Mouse (Mus musculus) limb, embryonic 14.5 days (tissue): ENCODE results near the gene Trp53. TPM values are rescaled to one million over a fixed set of nuclear protein-coding genes. Genes with fewer than 3 reads are reported as not detected.

Source experiments
- ATAC-seq: fragments of 200-750 bp; cut with Nextera tagmentation; 2 replicates; pipeline ENCODE4 v1.8.0; 2017; ENCODE audit warnings: low read depth, moderate number of reproducible peaks, moderate TSS enrichment; ENCODE audit not compliant: low FRiP score
- DNase-seq: peaks from one replicate; pipeline ENCODE4 v3.0.0-alpha.2; 2015; ENCODE audit warnings: low spot score
- H3K27ac ChIP-seq: fragments of 300-500 bp; sonication (generic); replicated peaks from 2 replicates; pipeline ENCODE4 v1.5.1; 2014; ENCODE audit warnings: low read depth, mild to moderate bottlenecking, low read length, moderate library complexity, mixed read lengths
- H3K27me3 ChIP-seq: fragments of 300-500 bp; sonication (generic); 2 replicates; pipeline ENCODE4 v1.6.1; 2014; ENCODE audit warnings: low read length, mixed read lengths; ENCODE audit not compliant: control insufficient read depth, insufficient read depth
- H3K36me3 ChIP-seq: fragments of 300-500 bp; sonication (generic); 2 replicates; pipeline ENCODE4 v1.6.1; 2014; ENCODE audit warnings: mild to moderate bottlenecking, low read length, moderate library complexity, mixed read lengths; ENCODE audit not compliant: control insufficient read depth, insufficient read depth
- H3K4me1 ChIP-seq: fragments of 300-500 bp; sonication (generic); 2 replicates; pipeline ENCODE4 v1.6.1; 2014; ENCODE audit warnings: antibody characterized with exemption, low read length, mixed read lengths; ENCODE audit not compliant: control insufficient read depth, insufficient read depth
- H3K4me2 ChIP-seq: fragments of 300-500 bp; sonication (generic); replicated peaks from 2 replicates; pipeline ENCODE4 v1.6.1; 2014; ENCODE audit warnings: low read depth, mild to moderate bottlenecking, low read length, moderate library complexity; ENCODE audit not compliant: severe bottlenecking
- H3K4me3 ChIP-seq: fragments of 300-500 bp; sonication (generic); replicated peaks from 2 replicates; pipeline ENCODE4 v1.5.1; 2014; ENCODE audit warnings: low read length
- H3K9ac ChIP-seq: fragments of 300-500 bp; sonication (generic); 2 replicates; pipeline ENCODE4 v1.6.1; 2014; ENCODE audit warnings: mild to moderate bottlenecking, low read depth, low read length, moderate library complexity; ENCODE audit not compliant: severe bottlenecking
- H3K9me3 ChIP-seq: fragments of 300-500 bp; sonication (generic); 2 replicates; pipeline ENCODE4 v1.6.1; 2016; ENCODE audit warnings: low read length; ENCODE audit not compliant: control insufficient read depth
- POLR2A ChIP-seq: fragments of 200-500 bp; IDR thresholded peaks from 2 replicates; pipeline ENCODE4 v1.8.0; 2012; ENCODE audit warnings: inconsistent platforms, mild to moderate bottlenecking, moderate library complexity, borderline replicate concordance; ENCODE audit not compliant: insufficient read depth, insufficient read length; ENCODE audit errors: extremely low read depth
- WGBS: fragments of 180-500 bp; shearing (Covaris S2); extraction: QIAGEN DNeasy Blood & Tissue Kit; methylation state at CpG from one replicate; pipeline ENCODE4 v1.1.7; 2014; 5-methylcytosine and 5-hydroxymethylcytosine counted together
- polyA plus RNA-seq, 2 experiments: library from polyadenylated mRNA; depleted of rRNA in 1 of 2; stranded (reverse) in 1 of 2; unstranded in 1 of 2; fragments of >200 nt; fragmentation: Nextera tagmentation in 1 of 2; extraction: Ambion mirVana in 1 of 2; gene quantifications; 2 replicates each; pipeline versions ENCODE4 v1.2.1 to v1.2.3; 2012 to 2014

Gene Trp53
- polyA plus RNA-seq, 2 experiments = 138 to 173 TPM

- no peak for TF ChIP-seq POLR2A
- ATAC-seq (no peak), DNase-seq (no peak)
- Histone ChIP-seq H3K27me3 (no peaks in the 10 kb centered on the region), H3K4me3 (no peak overlapping the region), H3K9me3 (no peaks in the 10 kb centered on the region), H3K27ac (no peak overlapping the region), H3K4me1 (peaks cover 13% of the 10 kb centered on the region), H3K9ac (no peak overlapping the region), H3K36me3 (peaks cover 19% of the 10 kb centered on the region), H3K4me2 (no peak overlapping the region)
- 74% methylated on average over 4 of the region's 4 CpGs for WGBS
Measured at GRCm38 (mm10) chr11:69551310-69551709, 28.8 kb upstream of the Trp53 start.

GRCm38 (mm10) chr11:69552622-69553340 is 27.4 kb upstream of the Trp53 start:
- Histone ChIP-seq H3K4me2 (no peak overlapping the region), H3K9ac (no peak overlapping the region), H3K9me3 (no peaks in the 10 kb centered on the region), H3K27me3 (no peaks in the 10 kb centered on the region), H3K36me3 (peaks cover 22% of the 10 kb centered on the region), H3K4me3 (no peak overlapping the region), H3K4me1 (peaks cover 12% of the 10 kb centered on the region), H3K27ac (no peak overlapping the region)
- ATAC-seq (no peak), DNase-seq (no peak)
- no peak for TF ChIP-seq POLR2A
- 22% methylated on average over 14 of the region's 14 CpGs for WGBS

- H3K27ac ChIP-seq = no peak overlapping the region
- no peak overlapping the region for H3K4me3 ChIP-seq
- no peak for DNase-seq
- H3K9ac ChIP-seq = no peak overlapping the region
- TF ChIP-seq POLR2A = no peak
- H3K27me3 ChIP-seq = no peaks in the 10 kb centered on the region
- no peaks in the 10 kb centered on the region for H3K9me3 ChIP-seq
- H3K4me1 ChIP-seq = peaks cover 18% of the 10 kb centered on the region
- peaks cover 22% of the 10 kb centered on the region for H3K36me3 ChIP-seq
- WGBS = 13% methylated on average over 2 of the region's 2 CpGs
- no peak overlapping the region for H3K4me2 ChIP-seq
- no peak for ATAC-seq
Measured at GRCm38 (mm10) chr11:69553341-69553721, 26.8 kb upstream of the Trp53 start.

- DNase-seq (no peak), ATAC-seq (no peak)
- Histone ChIP-seq H3K9ac (no peak overlapping the region), H3K27ac (no peak overlapping the region), H3K36me3 (peaks cover 22% of the 10 kb centered on the region), H3K4me2 (no peak overlapping the region), H3K4me1 (peaks cover 31% of the 10 kb centered on the region), H3K27me3 (no peaks in the 10 kb centered on the region), H3K9me3 (no peaks in the 10 kb centered on the region), H3K4me3 (no peak overlapping the region)
- TF ChIP-seq POLR2A = no peak
- WGBS = 78% methylated on average over 5 of the region's 5 CpGs
Measured at GRCm38 (mm10) chr11:69554539-69555140, 25.5 kb upstream of the Trp53 start.

- no peak for TF ChIP-seq POLR2A
- ATAC-seq (no peak), DNase-seq (no peak)
- no peaks in the 10 kb centered on the region for H3K9me3 ChIP-seq
- peaks cover 48% of the 10 kb centered on the region for H3K4me1 ChIP-seq
- H3K4me2 ChIP-seq = peak overlapping the region; percentile 90; the same call in 1 of the 2 replicates
- 0 out of 2 replicates have a peak overlapping the region, but pooled peaks have one; percentile 21 for H3K9ac ChIP-seq
- 0 out of 2 replicates have a peak overlapping the region, but pooled peaks have one; percentile 2 for H3K4me3 ChIP-seq
- 29% methylated on average over 14 of the region's 14 CpGs for WGBS
- H3K36me3 ChIP-seq = peaks cover 34% of the 10 kb centered on the region
- no peak overlapping the region for H3K27ac ChIP-seq
- no peaks in the 10 kb centered on the region for H3K27me3 ChIP-seq
Measured at GRCm38 (mm10) chr11:69557381-69557958, 22.7 kb upstream of the Trp53 start.
